ENCODE assay signal across 8 mouse cellular contexts in genomic region chr7:128417930-128418779, GRCm38 (mm10). TPM values are rescaled to one million over a fixed set of nuclear protein-coding genes. Genes with fewer than 3 reads are reported as not detected.
DNase-seq lines count a peak whose midpoint lies in the region; ATAC-seq and TF ChIP-seq lines count a peak whose summit lies in the region.

TSS of gene Rgs10 (minus strand) at chr7:128418758.

- no peak for TF ChIP-seq CTCF in embryonic fibroblast, embryonic 13.5 days (IDR thresholded peaks at IDR 0.05; ENCODE audit: borderline replicate concordance, insufficient read depth, low read length)

- H3K36me3 ChIP-seq in heart, embryonic 11.5 days (ENCODE audit: control insufficient read depth, insufficient read depth, low read length) = no peaks in the 10 kb centered on the region
- no peaks in the 10 kb centered on the region for H3K36me3 ChIP-seq in kidney, embryonic 15.5 days
- no peaks in the 10 kb centered on the region for H3K36me3 ChIP-seq in liver, embryonic 12.5 days
- no peaks in the 10 kb centered on the region for H3K36me3 ChIP-seq in stomach, embryonic 14.5 days (ENCODE audit: control insufficient read depth, insufficient read depth, low read length)

- ATAC-seq in heart, embryonic 11.5 days (replicated peaks; ENCODE audit: insufficient number of reproducible peaks, low FRiP score, low TSS enrichment) = peak; percentile 80
- peak; percentile 93 for ATAC-seq in kidney, embryonic 15.5 days (replicated peaks; ENCODE audit: low FRiP score)
- ATAC-seq in liver, embryonic 12.5 days = peak; percentile 75
- peak; percentile 77 for ATAC-seq in stomach, embryonic 14.5 days (ENCODE audit: insufficient number of reproducible peaks, insufficient read depth, low FRiP score, low read depth)

- H3K4me2 ChIP-seq in heart, embryonic 11.5 days = peak within 1 kb of the TSS; percentile 100
- peak within 1 kb of the TSS; percentile 98 for H3K4me2 ChIP-seq in kidney, embryonic 15.5 days
- H3K4me2 ChIP-seq in liver, embryonic 12.5 days = peak within 1 kb of the TSS; percentile 99
- peak within 1 kb of the TSS; percentile 95 for H3K4me2 ChIP-seq in stomach, embryonic 14.5 days (replicated peaks; ENCODE audit: low read depth, low read length)

- DNase-seq in 3T3-L1 (ENCODE audit: low read depth, low spot score) = peak; percentile 31
- DNase-seq in adrenal gland, adult 8-10 months = peak; percentile 42
- peak; percentile 60 for DNase-seq in naive thymus-derived CD4-positive, alpha-beta T cell, adult 2 months (ENCODE audit: low read depth)

- TF ChIP-seq POLR2A in embryonic fibroblast, embryonic 13.5 days (IDR thresholded peaks at IDR 0.05; ENCODE audit: low read depth, low read length) = peak; percentile 55

- peaks cover 40% of the 10 kb centered on the region for H3K27me3 ChIP-seq in heart, embryonic 11.5 days (ENCODE audit: control insufficient read depth, insufficient read depth, low read length)
- H3K27me3 ChIP-seq in kidney, embryonic 15.5 days = peaks cover 90% of the 10 kb centered on the region
- peaks cover 35% of the 10 kb centered on the region for H3K27me3 ChIP-seq in liver, embryonic 12.5 days (replicated peaks)
- peaks cover 13% of the 10 kb centered on the region for H3K27me3 ChIP-seq in stomach, embryonic 14.5 days (ENCODE audit: control insufficient read depth, insufficient read depth, low read length)

- no peaks in the 10 kb centered on the region for H3K9me3 ChIP-seq in heart, embryonic 11.5 days (replicated peaks; ENCODE audit: control insufficient read depth, low read length)
- H3K9me3 ChIP-seq in kidney, embryonic 15.5 days (replicated peaks) = no peaks in the 10 kb centered on the region
- H3K9me3 ChIP-seq in liver, embryonic 12.5 days (replicated peaks) = no peaks in the 10 kb centered on the region
- H3K9me3 ChIP-seq in stomach, embryonic 14.5 days (ENCODE audit: control insufficient read depth, low read depth, low read length) = no peaks in the 10 kb centered on the region

- peaks cover 2% of the 10 kb centered on the region; the same call in 1 of the 2 replicates for H3K4me1 ChIP-seq in embryonic fibroblast, embryonic 13.5 days (ENCODE audit: control insufficient read depth, insufficient read depth, low read length)
- peaks cover 28% of the 10 kb centered on the region for H3K4me1 ChIP-seq in heart, embryonic 11.5 days (ENCODE audit: control insufficient read depth, insufficient read depth, low read length)
- peaks cover 21% of the 10 kb centered on the region for H3K4me1 ChIP-seq in kidney, embryonic 15.5 days
- peaks cover 57% of the 10 kb centered on the region for H3K4me1 ChIP-seq in liver, embryonic 12.5 days
- no peaks in the 10 kb centered on the region for H3K4me1 ChIP-seq in stomach, embryonic 14.5 days (ENCODE audit: control insufficient read depth, insufficient read depth, low read length)

- peak within 1 kb of the TSS; percentile 78 for H3K9ac ChIP-seq in heart, embryonic 11.5 days (ENCODE audit: low read depth, low read length)
- peak within 1 kb of the TSS; percentile 51 for H3K9ac ChIP-seq in kidney, embryonic 15.5 days
- H3K9ac ChIP-seq in liver, embryonic 12.5 days = peak within 1 kb of the TSS; percentile 80
- H3K9ac ChIP-seq in stomach, embryonic 14.5 days (replicated peaks; ENCODE audit: low read depth, low read length) = peak within 1 kb of the TSS; percentile 46; the same call in 1 of the 2 replicates

- WGBS in heart, embryonic 11.5 days (ENCODE audit: insufficient replicate concordance) = under 1% methylated on average over 86 of the region's 102 CpGs
- under 1% methylated on average over 87 of the region's 102 CpGs for WGBS in kidney, embryonic 15.5 days
- WGBS in liver, embryonic 12.5 days (ENCODE audit: insufficient replicate concordance) = under 1% methylated on average over 97 of the region's 102 CpGs
- under 1% methylated on average over 81 of the region's 102 CpGs for WGBS in stomach, embryonic 14.5 days

- H3K4me3 ChIP-seq in embryonic fibroblast, embryonic 13.5 days (ENCODE audit: insufficient read depth, low read length) = peak within 1 kb of the TSS; percentile 55
- peak within 1 kb of the TSS; percentile 80 for H3K4me3 ChIP-seq in heart, embryonic 11.5 days (ENCODE audit: low read depth, low read length)
- H3K4me3 ChIP-seq in kidney, embryonic 15.5 days (replicated peaks) = peak within 1 kb of the TSS; percentile 77
- peak within 1 kb of the TSS; percentile 72 for H3K4me3 ChIP-seq in liver, embryonic 12.5 days
- H3K4me3 ChIP-seq in stomach, embryonic 14.5 days (ENCODE audit: low read depth, low read length) = peak within 1 kb of the TSS; percentile 75

- H3K27ac ChIP-seq in embryonic fibroblast, embryonic 13.5 days (ENCODE audit: insufficient read depth, low read length) = no peak within 1 kb of the TSS
- H3K27ac ChIP-seq in heart, embryonic 11.5 days (ENCODE audit: low read depth, low read length) = no peak within 1 kb of the TSS
- no peak within 1 kb of the TSS for H3K27ac ChIP-seq in kidney, embryonic 15.5 days
- peak within 1 kb of the TSS; percentile 62 for H3K27ac ChIP-seq in liver, embryonic 12.5 days
- no peak within 1 kb of the TSS for H3K27ac ChIP-seq in stomach, embryonic 14.5 days (ENCODE audit: low read length)

RNA-seq across cellular contexts. Expression of gene Rgs10, which starts in this region (rescaled TPM):
- 10 to 100 TPM; 10.8 to 15.5 (median 12.3) TPM for total RNA-seq in adrenal gland, adult 8-10 months (2022)
- polyA plus RNA-seq in embryonic fibroblast, embryonic 13.5 days (2011; ENCODE audit: insufficient read length, low read depth, missing spikeins) = 15.8 and 26.6 TPM in 2 replicates
- polyA plus RNA-seq in heart, embryonic 11.5 days (2014; fragmentation: Nextera tagmentation; extraction: Ambion mirVana) = 20.3 and 21.0 TPM in 2 replicates
- polyA plus RNA-seq in kidney, embryonic 15.5 days (2015; fragmentation: Nextera tagmentation; extraction: Ambion mirVana) = 5.8 and 7.1 TPM in 2 replicates
- polyA plus RNA-seq in liver, embryonic 12.5 days (2016; fragmentation: Nextera tagmentation; extraction: Ambion mirVana) = 57.7 and 58.1 TPM in 2 replicates
- polyA plus RNA-seq in stomach, embryonic 14.5 days (2014; fragmentation: Nextera tagmentation; extraction: Ambion mirVana) = 32.6 TPM in 2 replicates
